Comparison of ENCODE assay signal across 17 mouse cellular contexts in genomic region chr10:108652831-108653230, GRCm38 (mm10). TPM values are rescaled to one million over a fixed set of nuclear protein-coding genes. Genes with fewer than 3 reads are reported as not detected.
DNase-seq lines count a peak whose midpoint lies in the region; ATAC-seq lines count a peak whose summit lies in the region.
"Had no signal": no experiment of that assay in that cellular context is flagged by ENCODE, and none has a peak within 500 bp of the region (broad histone marks: within the 10 kb centered on the region; RNA-seq: fewer than 3 reads in every experiment).

No protein-coding gene starts in this region.

- no peak for DNase-seq in hindbrain, embryonic 11.5 days (ENCODE audit: low spot score)
- DNase-seq in kidney, postnatal 10 days = no peak
- peak; percentile 60 for DNase-seq in brain, adult 2 months (ENCODE audit: low read depth, low spot score)
- peak; percentile 35 for DNase-seq in retina, postnatal 1 day
- DNase-seq in frontal cortex, postnatal 25 days (ENCODE audit: low spot score in 2 of 2) = no peak
- DNase-seq: adrenal gland, postnatal 10 days; forebrain, postnatal 0 days; gastrocnemius, postnatal 36 days; heart, adult 11 months; heart, postnatal 10 days had no signal

- no peaks in the 10 kb centered on the region for H3K27me3 ChIP-seq in hindbrain, embryonic 16.5 days (replicated peaks; ENCODE audit: control insufficient read depth, insufficient read depth, low read length)
- no peaks in the 10 kb centered on the region for H3K27me3 ChIP-seq in hindbrain, embryonic 11.5 days (ENCODE audit: control insufficient read depth, insufficient read depth, low read length)
- no peaks in the 10 kb centered on the region for H3K27me3 ChIP-seq in kidney, embryonic 16.5 days (ENCODE audit: insufficient read depth, low read length)
- H3K27me3 ChIP-seq: embryonic facial prominence, embryonic 13.5 days; forebrain, embryonic 12.5 days; heart, embryonic 13.5 days; hindbrain, embryonic 15.5 days had no signal

- no peaks in the 10 kb centered on the region for H3K4me1 ChIP-seq in hindbrain, embryonic 16.5 days (ENCODE audit: control insufficient read depth, insufficient read depth, low read depth, low read length)
- no peaks in the 10 kb centered on the region for H3K4me1 ChIP-seq in hindbrain, embryonic 11.5 days (replicated peaks; ENCODE audit: control insufficient read depth, insufficient read depth, low read length)
- H3K4me1 ChIP-seq in kidney, embryonic 16.5 days (ENCODE audit: insufficient read depth, low read length) = no peaks in the 10 kb centered on the region
- H3K4me1 ChIP-seq: embryonic facial prominence, embryonic 13.5 days; forebrain, embryonic 12.5 days had no signal

- no peak overlapping the region for H3K4me3 ChIP-seq in hindbrain, embryonic 16.5 days (ENCODE audit: low read length)
- H3K4me3 ChIP-seq in hindbrain, embryonic 11.5 days (ENCODE audit: low read depth, low read length) = no peak overlapping the region
- H3K4me3 ChIP-seq in kidney, embryonic 16.5 days (ENCODE audit: low read length) = no peak overlapping the region
- H3K4me3 ChIP-seq: embryonic facial prominence, embryonic 13.5 days; forebrain, embryonic 12.5 days; heart, embryonic 13.5 days; hindbrain, embryonic 15.5 days had no signal

- no peaks in the 10 kb centered on the region for H3K9me3 ChIP-seq in hindbrain, embryonic 16.5 days (ENCODE audit: control insufficient read depth, low read length)
- H3K9me3 ChIP-seq in hindbrain, embryonic 11.5 days (ENCODE audit: control insufficient read depth, low read length) = no peaks in the 10 kb centered on the region
- H3K9me3 ChIP-seq in kidney, embryonic 16.5 days (ENCODE audit: low read length) = no peaks in the 10 kb centered on the region
- H3K9me3 ChIP-seq: embryonic facial prominence, embryonic 13.5 days; forebrain, embryonic 12.5 days; heart, embryonic 13.5 days; hindbrain, embryonic 15.5 days had no signal

- no peak overlapping the region for H3K4me2 ChIP-seq in hindbrain, embryonic 16.5 days (ENCODE audit: low read length)
- no peak overlapping the region for H3K4me2 ChIP-seq in hindbrain, embryonic 11.5 days (replicated peaks; ENCODE audit: low read depth, low read length)
- no peak overlapping the region for H3K4me2 ChIP-seq in kidney, embryonic 16.5 days (replicated peaks; ENCODE audit: low read depth, low read length)
- H3K4me2 ChIP-seq: embryonic facial prominence, embryonic 13.5 days; forebrain, embryonic 12.5 days; heart, embryonic 13.5 days; hindbrain, embryonic 15.5 days had no signal

- no peak overlapping the region for H3K27ac ChIP-seq in hindbrain, embryonic 16.5 days (ENCODE audit: low read depth, low read length)
- H3K27ac ChIP-seq in hindbrain, embryonic 11.5 days (ENCODE audit: low read depth, low read length) = no peak overlapping the region
- H3K27ac ChIP-seq in kidney, embryonic 16.5 days (ENCODE audit: low read length) = no peak overlapping the region
- H3K27ac ChIP-seq: embryonic facial prominence, embryonic 13.5 days; forebrain, embryonic 12.5 days; heart, embryonic 13.5 days; hindbrain, embryonic 15.5 days had no signal

- H3K9ac ChIP-seq in hindbrain, embryonic 16.5 days (ENCODE audit: low read depth, low read length) = no peak overlapping the region
- no peak overlapping the region for H3K9ac ChIP-seq in hindbrain, embryonic 11.5 days (ENCODE audit: low read depth, low read length)
- H3K9ac ChIP-seq in kidney, embryonic 16.5 days (replicated peaks; ENCODE audit: low read length) = no peak overlapping the region
- H3K9ac ChIP-seq: embryonic facial prominence, embryonic 13.5 days; forebrain, embryonic 12.5 days; forebrain, postnatal 0 days; heart, embryonic 13.5 days; hindbrain, embryonic 15.5 days had no signal

- WGBS in hindbrain, embryonic 16.5 days = 56% methylated on average over 8 of the region's 8 CpGs
- WGBS in hindbrain, embryonic 11.5 days = 54% methylated on average over 8 of the region's 8 CpGs
- WGBS in kidney, embryonic 16.5 days = 21% methylated on average over 8 of the region's 8 CpGs

- 0 out of 2 replicates have a peak, but pooled peaks have one; percentile 37 for ATAC-seq in hindbrain, embryonic 16.5 days
- ATAC-seq in hindbrain, embryonic 11.5 days (ENCODE audit: low FRiP score) = no peak
- ATAC-seq in kidney, embryonic 16.5 days (ENCODE audit: low FRiP score, low TSS enrichment) = peak; percentile 84; the same call in 1 of the 2 replicates
- ATAC-seq: forebrain, postnatal 0 days had no signal

- H3K36me3 ChIP-seq in hindbrain, embryonic 16.5 days (ENCODE audit: control insufficient read depth, insufficient read depth, low read length) = no peaks in the 10 kb centered on the region
- H3K36me3 ChIP-seq in hindbrain, embryonic 11.5 days (ENCODE audit: control insufficient read depth, insufficient read depth, low read length) = no peaks in the 10 kb centered on the region
- H3K36me3 ChIP-seq in kidney, embryonic 16.5 days (ENCODE audit: insufficient read depth, low read length) = no peaks in the 10 kb centered on the region
- H3K36me3 ChIP-seq: embryonic facial prominence, embryonic 13.5 days; forebrain, embryonic 12.5 days; heart, embryonic 13.5 days; hindbrain, embryonic 15.5 days had no signal

RNA-seq across cellular contexts. Expression of gene Gm5136, which starts 47.1 kb away (rescaled TPM):
- polyA plus RNA-seq in hindbrain, embryonic 16.5 days (2015; fragmentation: Nextera tagmentation; extraction: Ambion mirVana) = 0.19 and 0.29 TPM in 2 replicates
- 0.31 and 0.36 TPM in 2 replicates for polyA plus RNA-seq in hindbrain, embryonic 11.5 days (2014; fragmentation: Nextera tagmentation; extraction: Ambion mirVana)
- polyA plus RNA-seq in kidney, embryonic 16.5 days (2015; fragmentation: Nextera tagmentation; extraction: Ambion mirVana) = not detected in 2 replicates
- polyA plus RNA-seq: C2C12; embryonic facial prominence, embryonic 13.5 days; heart, embryonic 13.5 days had no signal

Comparison
In these comparisons a context has a peak if more than half of its experiments do, and no peak if none do; other contexts are left out.
1. DNase-seq: peak in brain, adult 2 months (single experiment) and retina, postnatal 1 day (single experiment); none in hindbrain, embryonic 11.5 days (single experiment), kidney, postnatal 10 days (single experiment) and frontal cortex, postnatal 25 days (0 of 2).